10 mouse cellular contexts compared by ENCODE assay signal in genomic region chr15:9131499-9131888, GRCm38 (mm10). TPM values are rescaled to one million over a fixed set of nuclear protein-coding genes. Genes with fewer than 3 reads are reported as not detected.
DNase-seq lines count a peak whose midpoint lies in the region; ATAC-seq and TF ChIP-seq lines count a peak whose summit lies in the region.
"Had no signal": no experiment of that assay in that cellular context is flagged by ENCODE, and none has a peak within 500 bp of the region (broad histone marks: within the 10 kb centered on the region; RNA-seq: fewer than 3 reads in every experiment).

No protein-coding gene starts in this region.

- TF ChIP-seq CTCF in intestine, postnatal 0 days (IDR thresholded peaks at IDR 0.05; ENCODE audit: low read depth): no peak
- TF ChIP-seq CTCF in small intestine, adult 2 months (IDR thresholded peaks at IDR 0.05; ENCODE audit: extremely low read depth, insufficient read length, insufficient replicate concordance, low read depth, low read length): no peak
- no peak for TF ChIP-seq CTCF in lung, postnatal 0 days (IDR thresholded peaks at IDR 0.05)

- DNase-seq in midbrain, embryonic 10.5 days (ENCODE audit: low spot score): no peak
- no peak for DNase-seq in lung, postnatal 0 days (ENCODE audit: low spot score)
- DNase-seq: adrenal gland, adult 2 months; cerebellum, adult 11-12 months; lung, adult 2 months had no signal

- no peak overlapping the region for H3K27ac ChIP-seq in midbrain, embryonic 13.5 days
- no peak overlapping the region for H3K27ac ChIP-seq in midbrain, embryonic 10.5 days (replicated peaks)
- H3K27ac ChIP-seq in embryonic facial prominence, embryonic 13.5 days: peak overlapping the region; percentile 77
- H3K27ac ChIP-seq in intestine, postnatal 0 days (ENCODE audit: low read depth, low read length): peak overlapping the region; percentile 58
- peak overlapping the region; percentile 9; the same call in 1 of the 2 replicates for H3K27ac ChIP-seq in small intestine, adult 2 months (ENCODE audit: insufficient read depth, low read depth, low read length)
- no peak overlapping the region for H3K27ac ChIP-seq in lung, postnatal 0 days (ENCODE audit: low read length)

- H3K9ac ChIP-seq in midbrain, embryonic 13.5 days (replicated peaks): no peak overlapping the region
- no peak overlapping the region for H3K9ac ChIP-seq in embryonic facial prominence, embryonic 13.5 days
- H3K9ac ChIP-seq in intestine, postnatal 0 days (ENCODE audit: low read depth, low read length): no peak overlapping the region
- H3K9ac ChIP-seq in lung, postnatal 0 days (replicated peaks; ENCODE audit: low read depth): no peak overlapping the region

- H3K4me1 ChIP-seq in midbrain, embryonic 13.5 days (replicated peaks): peaks cover 9% of the 10 kb centered on the region
- H3K4me1 ChIP-seq in midbrain, embryonic 10.5 days: no peaks in the 10 kb centered on the region
- peaks cover 26% of the 10 kb centered on the region for H3K4me1 ChIP-seq in embryonic facial prominence, embryonic 13.5 days
- peaks cover 5% of the 10 kb centered on the region for H3K4me1 ChIP-seq in intestine, postnatal 0 days (replicated peaks; ENCODE audit: control insufficient read depth, insufficient read depth, low read length)
- peaks cover 19% of the 10 kb centered on the region; the same call in 1 of the 2 replicates for H3K4me1 ChIP-seq in small intestine, adult 2 months (ENCODE audit: control insufficient read depth, insufficient read depth, insufficient read length, low read length)
- no peaks in the 10 kb centered on the region for H3K4me1 ChIP-seq in lung, postnatal 0 days (ENCODE audit: insufficient read depth, low read depth, low read length)

- no peak for TF ChIP-seq POLR2A in small intestine, adult 2 months (IDR thresholded peaks at IDR 0.05; ENCODE audit: low read depth, low read length)

- no peak overlapping the region for H3K4me2 ChIP-seq in midbrain, embryonic 13.5 days (replicated peaks)
- H3K4me2 ChIP-seq in embryonic facial prominence, embryonic 13.5 days: no peak overlapping the region
- no peak overlapping the region; the same call in 1 of the 2 replicates for H3K4me2 ChIP-seq in intestine, postnatal 0 days (replicated peaks; ENCODE audit: low read depth)
- no peak overlapping the region for H3K4me2 ChIP-seq in lung, postnatal 0 days (replicated peaks; ENCODE audit: low read depth, low read length)

- ATAC-seq in midbrain, embryonic 13.5 days: peak; percentile 15; the same call in 1 of the 2 replicates
- no peak for ATAC-seq in embryonic facial prominence, embryonic 13.5 days (ENCODE audit: insufficient number of reproducible peaks, insufficient read depth, low FRiP score, low TSS enrichment, low read depth)
- ATAC-seq in intestine, postnatal 0 days: peak; percentile 67
- ATAC-seq in lung, postnatal 0 days: no peak
- ATAC-seq in activated CD4-positive, CD25-positive, alpha-beta regulatory T cell, adult 4 months: no peak

- no peaks in the 10 kb centered on the region for H3K27me3 ChIP-seq in midbrain, embryonic 13.5 days
- no peaks in the 10 kb centered on the region for H3K27me3 ChIP-seq in midbrain, embryonic 10.5 days (ENCODE audit: low read depth, poor library complexity, severe bottlenecking)
- H3K27me3 ChIP-seq in embryonic facial prominence, embryonic 13.5 days: no peaks in the 10 kb centered on the region
- H3K27me3 ChIP-seq in intestine, postnatal 0 days (replicated peaks; ENCODE audit: control insufficient read depth, insufficient read depth, low read length): no peaks in the 10 kb centered on the region
- no peaks in the 10 kb centered on the region for H3K27me3 ChIP-seq in small intestine, adult 2 months (ENCODE audit: control insufficient read depth, insufficient read depth, low read length)
- no peaks in the 10 kb centered on the region for H3K27me3 ChIP-seq in lung, postnatal 0 days (replicated peaks; ENCODE audit: insufficient read depth, low read length)

- no peak for TF ChIP-seq EP300 in lung, postnatal 0 days (IDR thresholded peaks at IDR 0.05)

- no peak overlapping the region for H3K4me3 ChIP-seq in midbrain, embryonic 13.5 days (replicated peaks)
- H3K4me3 ChIP-seq in midbrain, embryonic 10.5 days: no peak overlapping the region
- H3K4me3 ChIP-seq in embryonic facial prominence, embryonic 13.5 days: no peak overlapping the region
- H3K4me3 ChIP-seq in intestine, postnatal 0 days (ENCODE audit: low read depth, low read length): no peak overlapping the region
- no peak overlapping the region for H3K4me3 ChIP-seq in small intestine, adult 2 months (ENCODE audit: low read depth, low read length)
- no peak overlapping the region for H3K4me3 ChIP-seq in lung, postnatal 0 days (ENCODE audit: low read depth, low read length)

- 87% methylated on average over 4 of the region's 4 CpGs for WGBS in midbrain, embryonic 13.5 days
- WGBS in midbrain, embryonic 10.5 days: 96% methylated on average over 4 of the region's 4 CpGs
- WGBS in embryonic facial prominence, embryonic 13.5 days: 69% methylated on average over 4 of the region's 4 CpGs
- 36% methylated on average over 4 of the region's 4 CpGs for WGBS in intestine, postnatal 0 days
- 59% methylated on average over 4 of the region's 4 CpGs for WGBS in small intestine, adult 2 months
- WGBS in lung, postnatal 0 days: 76% methylated on average over 4 of the region's 4 CpGs

- H3K36me3 ChIP-seq in midbrain, embryonic 13.5 days: peaks cover 69% of the 10 kb centered on the region
- H3K36me3 ChIP-seq in midbrain, embryonic 10.5 days: peaks cover 95% of the 10 kb centered on the region
- H3K36me3 ChIP-seq in embryonic facial prominence, embryonic 13.5 days: peaks cover 69% of the 10 kb centered on the region
- peaks cover 30% of the 10 kb centered on the region for H3K36me3 ChIP-seq in intestine, postnatal 0 days (ENCODE audit: control insufficient read depth, insufficient read depth)
- peaks cover 3% of the 10 kb centered on the region for H3K36me3 ChIP-seq in small intestine, adult 2 months (ENCODE audit: control insufficient read depth, insufficient read depth, low read length)
- no peaks in the 10 kb centered on the region for H3K36me3 ChIP-seq in lung, postnatal 0 days (ENCODE audit: insufficient read depth, low read length)

- no peaks in the 10 kb centered on the region for H3K9me3 ChIP-seq in midbrain, embryonic 13.5 days
- H3K9me3 ChIP-seq in midbrain, embryonic 10.5 days (replicated peaks): no peaks in the 10 kb centered on the region
- no peaks in the 10 kb centered on the region for H3K9me3 ChIP-seq in embryonic facial prominence, embryonic 13.5 days
- H3K9me3 ChIP-seq in intestine, postnatal 0 days (ENCODE audit: control insufficient read depth): no peaks in the 10 kb centered on the region
- H3K9me3 ChIP-seq in lung, postnatal 0 days (ENCODE audit: low read length): no peaks in the 10 kb centered on the region

RNA-seq across cellular contexts. Expression of gene Lmbrd2, which starts 8.9 kb away (rescaled TPM):
- polyA plus RNA-seq in midbrain, embryonic 13.5 days (2015; fragmentation: Nextera tagmentation; extraction: Ambion mirVana): 3.7 and 3.9 TPM in 2 replicates
- 1.9 and 2.2 TPM in 2 replicates for polyA plus RNA-seq in midbrain, embryonic 10.5 days (2016; fragmentation: Nextera tagmentation; extraction: Ambion mirVana)
- polyA plus RNA-seq in embryonic facial prominence, embryonic 13.5 days (2015; fragmentation: Nextera tagmentation; extraction: Ambion mirVana): 2.9 and 3.7 TPM in 2 replicates
- 5.0 and 5.8 TPM in 2 replicates for polyA plus RNA-seq in intestine, postnatal 0 days (2015; fragmentation: Nextera tagmentation; extraction: Ambion mirVana)
- 3.4 and 10.8 TPM in 2 replicates for polyA plus RNA-seq in small intestine, adult 2 months (2012; rRNA removed)
- 2.1 and 2.4 TPM in 2 replicates for polyA plus RNA-seq in lung, postnatal 0 days (2015; fragmentation: Nextera tagmentation; extraction: Ambion mirVana)
- 1 to 10 TPM; 3.0 to 3.6 TPM for polyA plus RNA-seq in activated CD4-positive, CD25-positive, alpha-beta regulatory T cell, adult 4 months (2017; shearing (Covaris generic))

RNA-seq across cellular contexts. Expression of gene Skp2, which starts 23.7 kb away (rescaled TPM):
- 37.3 and 38.0 TPM in 2 replicates for polyA plus RNA-seq in midbrain, embryonic 13.5 days (2015; fragmentation: Nextera tagmentation; extraction: Ambion mirVana)
- polyA plus RNA-seq in midbrain, embryonic 10.5 days (2016; fragmentation: Nextera tagmentation; extraction: Ambion mirVana): 111 and 119 TPM in 2 replicates
- 90.3 and 96.8 TPM in 2 replicates for polyA plus RNA-seq in embryonic facial prominence, embryonic 13.5 days (2015; fragmentation: Nextera tagmentation; extraction: Ambion mirVana)
- polyA plus RNA-seq in intestine, postnatal 0 days (2015; fragmentation: Nextera tagmentation; extraction: Ambion mirVana): 13.9 and 14.7 TPM in 2 replicates
- 0.75 and 0.91 TPM in 2 replicates for polyA plus RNA-seq in small intestine, adult 2 months (2012; rRNA removed)
- polyA plus RNA-seq in lung, postnatal 0 days (2015; fragmentation: Nextera tagmentation; extraction: Ambion mirVana): 5.0 and 5.7 TPM in 2 replicates
- polyA plus RNA-seq in activated CD4-positive, CD25-positive, alpha-beta regulatory T cell, adult 4 months (2017; shearing (Covaris generic)): 1 to 10 TPM; 5.9 to 6.0 TPM

Comparison
In these comparisons a context has a peak if more than half of its experiments do, and no peak if none do; other contexts are left out.
1. ATAC-seq: peak in midbrain, embryonic 13.5 days (single experiment) and intestine, postnatal 0 days (single experiment); none in embryonic facial prominence, embryonic 13.5 days (single experiment), lung, postnatal 0 days (single experiment) and activated CD4-positive, CD25-positive, alpha-beta regulatory T cell, adult 4 months (single experiment).
2. H3K27ac ChIP-seq: peak in embryonic facial prominence, embryonic 13.5 days (single experiment), intestine, postnatal 0 days (single experiment) and small intestine, adult 2 months (single experiment); none in midbrain, embryonic 13.5 days (single experiment), midbrain, embryonic 10.5 days (single experiment) and lung, postnatal 0 days (single experiment).